In genomic region chr11:85894731-85895545, GRCm38 (mm10) we compare ENCODE assay signal across 9 mouse cellular contexts. TPM values are rescaled to one million over a fixed set of nuclear protein-coding genes. Genes with fewer than 3 reads are reported as not detected.
DNase-seq lines count a peak whose midpoint lies in the region; ATAC-seq lines count a peak whose summit lies in the region.
"Had no signal": no experiment of that assay in that cellular context is flagged by ENCODE, and none has a peak within 500 bp of the region (broad histone marks: within the 10 kb centered on the region; RNA-seq: fewer than 3 reads in every experiment).

No protein-coding gene starts in this region.

- H3K4me2 ChIP-seq in limb, embryonic 12.5 days = peak overlapping the region; percentile 80
- peak overlapping the region; percentile 42 for H3K4me2 ChIP-seq in midbrain, embryonic 15.5 days

- WGBS in heart, embryonic 10.5 days = 1% methylated on average over 43 of the region's 43 CpGs
- 3% methylated on average over 43 of the region's 43 CpGs for WGBS in limb, embryonic 12.5 days
- under 1% methylated on average over 43 of the region's 43 CpGs for WGBS in midbrain, embryonic 15.5 days

- H3K4me1 ChIP-seq in heart, embryonic 10.5 days = peaks cover 33% of the 10 kb centered on the region
- H3K4me1 ChIP-seq in limb, embryonic 12.5 days (replicated peaks) = peaks cover 91% of the 10 kb centered on the region
- H3K4me1 ChIP-seq in midbrain, embryonic 15.5 days = peaks cover 14% of the 10 kb centered on the region

- H3K36me3 ChIP-seq in heart, embryonic 10.5 days = 0 out of 2 replicates have a peak, but pooled peaks cover 3% of the 10 kb centered on the region
- peaks cover 25% of the 10 kb centered on the region for H3K36me3 ChIP-seq in limb, embryonic 12.5 days
- H3K36me3 ChIP-seq in midbrain, embryonic 15.5 days (replicated peaks) = no peaks in the 10 kb centered on the region

- peak overlapping the region; percentile 6 for H3K27ac ChIP-seq in heart, embryonic 10.5 days
- peak overlapping the region; percentile 92 for H3K27ac ChIP-seq in limb, embryonic 12.5 days
- no peak overlapping the region for H3K27ac ChIP-seq in midbrain, embryonic 15.5 days

- H3K9me3 ChIP-seq in heart, embryonic 10.5 days = no peaks in the 10 kb centered on the region
- no peaks in the 10 kb centered on the region for H3K9me3 ChIP-seq in limb, embryonic 12.5 days
- no peaks in the 10 kb centered on the region for H3K9me3 ChIP-seq in midbrain, embryonic 15.5 days

- peaks cover 99% of the 10 kb centered on the region for H3K27me3 ChIP-seq in heart, embryonic 10.5 days (ENCODE audit: insufficient read depth, poor library complexity, severe bottlenecking)
- H3K27me3 ChIP-seq in limb, embryonic 12.5 days = peaks cover 58% of the 10 kb centered on the region
- H3K27me3 ChIP-seq in midbrain, embryonic 15.5 days (replicated peaks) = peaks cover 91% of the 10 kb centered on the region

- peak overlapping the region; percentile 61 for H3K4me3 ChIP-seq in heart, embryonic 10.5 days
- peak overlapping the region; percentile 44 for H3K4me3 ChIP-seq in limb, embryonic 12.5 days (replicated peaks)
- peak overlapping the region; percentile 12; the same call in 1 of the 2 replicates for H3K4me3 ChIP-seq in midbrain, embryonic 15.5 days

- DNase-seq in urinary bladder, postnatal 14 days (ENCODE audit: low spot score) = peak; percentile 33
- no peak for DNase-seq in urinary bladder, postnatal 4 days (ENCODE audit: low spot score in 2 of 2)
- no peak for DNase-seq in heart, embryonic 10.5 days (ENCODE audit: low spot score)
- no peak for DNase-seq in thymus, postnatal 4 days
- no peak for DNase-seq in thymus, postnatal 10 days (ENCODE audit: low spot score in 2 of 2)
- DNase-seq in layer of hippocampus, postnatal 25 days (ENCODE audit: extremely low spot score in 1 of 2, low spot score in 1 of 2) = no peak

- peak overlapping the region; percentile 73 for H3K9ac ChIP-seq in limb, embryonic 12.5 days (replicated peaks)
- no peak overlapping the region for H3K9ac ChIP-seq in midbrain, embryonic 15.5 days

- no peak for ATAC-seq in limb, embryonic 12.5 days (ENCODE audit: insufficient number of reproducible peaks, insufficient read depth, low FRiP score, low TSS enrichment, low read depth)
- no peak for ATAC-seq in midbrain, embryonic 15.5 days (replicated peaks)

RNA-seq across cellular contexts. Expression of gene Tbx4, which starts 8.7 kb away (rescaled TPM):
- polyA plus RNA-seq in heart, embryonic 10.5 days (2016; fragmentation: Nextera tagmentation; extraction: Ambion mirVana) = 0.80 and 4.1 TPM in 2 replicates
- polyA plus RNA-seq in limb, embryonic 12.5 days (2016; fragmentation: Nextera tagmentation; extraction: Ambion mirVana) = 39.2 and 44.0 TPM in 2 replicates
- 0.34 and 0.46 TPM in 2 replicates for polyA plus RNA-seq in midbrain, embryonic 15.5 days (2015; fragmentation: Nextera tagmentation; extraction: Ambion mirVana)
- under 1 TPM; 0.32 to 0.35 TPM for total RNA-seq in layer of hippocampus, postnatal 25 days (2021)

RNA-seq across cellular contexts. Expression of gene Gm11444, which starts 44.8 kb away (rescaled TPM):
- polyA plus RNA-seq in heart, embryonic 10.5 days (2016; fragmentation: Nextera tagmentation; extraction: Ambion mirVana) = not detected in 2 replicates
- not detected in 2 replicates for polyA plus RNA-seq in limb, embryonic 12.5 days (2016; fragmentation: Nextera tagmentation; extraction: Ambion mirVana)
- polyA plus RNA-seq in midbrain, embryonic 15.5 days (2015; fragmentation: Nextera tagmentation; extraction: Ambion mirVana) = not detected in 2 replicates
- total RNA-seq in layer of hippocampus, postnatal 25 days (2021) = not detected
- polyA plus RNA-seq: large intestine, adult 2 months had no signal
